Mouse (Mus musculus): Measurements from ENCODE around the gene Sash3. TPM values are rescaled to one million over a fixed set of nuclear protein-coding genes. Genes with fewer than 3 reads are reported as not detected.

Gene Sash3
- total RNA-seq, 1 experiment, result 0.54 TPM

GRCm38 (mm10) chrX:48199026-48199425, 52.8 kb downstream of the Sash3 start:
- Histone ChIP-seq H3K36me3 (ENCODE audit: control insufficient read depth, insufficient read depth, low read length, poor library complexity, severe bottlenecking) (no peaks in the 10 kb centered on the region), H3K27ac (ENCODE audit: insufficient read depth, low read depth, low read length, poor library complexity, severe bottlenecking) (no peak overlapping the region), H3K4me1 (ENCODE audit: control insufficient read depth in 2 of 2, insufficient read depth in 2 of 2, low read length in 2 of 2, poor library complexity in 1 of 2) (peaks cover 2 to 4% of the 10 kb centered on the region in 2 experiments; a peak in 3 of 4 replicates), H3K9me3 (ENCODE audit: control insufficient read depth, insufficient read depth, low read depth, low read length) (no peaks in the 10 kb centered on the region), H3K9ac (ENCODE audit: insufficient read depth, low read depth, low read length, poor library complexity, severe bottlenecking) (no peak overlapping the region), H3K4me3 (ENCODE audit: insufficient read depth in 1 of 2, low read depth in 1 of 2, low read length in 2 of 2, poor library complexity in 1 of 2, severe bottlenecking in 1 of 2) (no peak overlapping the region)
- TF ChIP-seq MAFK (IDR thresholded peaks at IDR 0.05; ENCODE audit: insufficient read depth, low read depth, low read length), result no peak
- TF ChIP-seq ZNF384 (IDR thresholded peaks at IDR 0.05; ENCODE audit: low read depth, low read length), result no peak
- TF ChIP-seq CHD2 (IDR thresholded peaks at IDR 0.05; ENCODE audit: low read depth, low read length), result no peak
- no peak for TF ChIP-seq ZC3H11A (IDR thresholded peaks at IDR 0.05; ENCODE audit: borderline replicate concordance, low read depth, low read length)
- no peak for TF ChIP-seq HCFC1 (IDR thresholded peaks at IDR 0.05; ENCODE audit: borderline replicate concordance, insufficient read depth, low read length)
- in situ Hi-C loops (cut with MboI; ENCODE audit: low sequenced_read_pairs in 2 of 2, unreplicated experiment in 2 of 2), result no loop called here
- no peak for DNase-seq (ENCODE audit: low read depth, low spot score)

GRCm38 (mm10) chrX:48200699-48201098, 54.5 kb downstream of the Sash3 start:
- H3K9me3 ChIP-seq (ENCODE audit: control insufficient read depth, insufficient read depth, low read depth, low read length), result no peaks in the 10 kb centered on the region
- no peak overlapping the region for H3K27ac ChIP-seq (ENCODE audit: insufficient read depth, low read depth, low read length, poor library complexity, severe bottlenecking)
- no peak overlapping the region for H3K9ac ChIP-seq (ENCODE audit: insufficient read depth, low read depth, low read length, poor library complexity, severe bottlenecking)
- no peak overlapping the region for H3K4me3 ChIP-seq (ENCODE audit: insufficient read depth in 1 of 2, low read depth in 1 of 2, low read length in 2 of 2, poor library complexity in 1 of 2, severe bottlenecking in 1 of 2)
- in situ Hi-C loops (cut with MboI; ENCODE audit: low sequenced_read_pairs in 2 of 2, unreplicated experiment in 2 of 2), result no loop called here
- 0 out of 2 replicates have a peak, but pooled peaks cover 2% of the 10 kb centered on the region for H3K36me3 ChIP-seq (ENCODE audit: control insufficient read depth, insufficient read depth, low read length, poor library complexity, severe bottlenecking)
- H3K4me1 ChIP-seq (ENCODE audit: control insufficient read depth in 2 of 2, insufficient read depth in 2 of 2, low read length in 2 of 2, poor library complexity in 1 of 2), result peaks cover 2 to 4% of the 10 kb centered on the region in 2 experiments; a peak in 3 of 4 replicates
- DNase-seq (ENCODE audit: low read depth, low spot score), result no peak
- TF ChIP-seq HCFC1 (IDR thresholded peaks at IDR 0.05; ENCODE audit: borderline replicate concordance, insufficient read depth, low read length) (no peak), MAFK (IDR thresholded peaks at IDR 0.05; ENCODE audit: insufficient read depth, low read depth, low read length) (no peak), ZNF384 (IDR thresholded peaks at IDR 0.05; ENCODE audit: low read depth, low read length) (no peak), CHD2 (IDR thresholded peaks at IDR 0.05; ENCODE audit: low read depth, low read length) (no peak), ZC3H11A (IDR thresholded peaks at IDR 0.05; ENCODE audit: borderline replicate concordance, low read depth, low read length) (no peak)

GRCm38 (mm10) chrX:48201973-48202372, 55.7 kb downstream of the Sash3 start:
- in situ Hi-C loops (cut with MboI; ENCODE audit: low sequenced_read_pairs in 2 of 2, unreplicated experiment in 2 of 2), result no loop called here
- Histone ChIP-seq H3K9me3 (ENCODE audit: control insufficient read depth, insufficient read depth, low read depth, low read length) (no peaks in the 10 kb centered on the region), H3K27ac (ENCODE audit: insufficient read depth, low read depth, low read length, poor library complexity, severe bottlenecking) (no peak overlapping the region), H3K36me3 (ENCODE audit: control insufficient read depth, insufficient read depth, low read length, poor library complexity, severe bottlenecking) (peaks cover 4% of the 10 kb centered on the region; the same call in 1 of the 2 replicates), H3K4me1 (ENCODE audit: control insufficient read depth in 2 of 2, insufficient read depth in 2 of 2, low read length in 2 of 2, poor library complexity in 1 of 2) (peaks cover 2 to 4% of the 10 kb centered on the region in 2 experiments; a peak in 3 of 4 replicates), H3K9ac (ENCODE audit: insufficient read depth, low read depth, low read length, poor library complexity, severe bottlenecking) (no peak overlapping the region), H3K4me3 (ENCODE audit: insufficient read depth in 1 of 2, low read depth in 1 of 2, low read length in 2 of 2, poor library complexity in 1 of 2, severe bottlenecking in 1 of 2) (no peak overlapping the region)
- no peak for TF ChIP-seq ZNF384 (IDR thresholded peaks at IDR 0.05; ENCODE audit: low read depth, low read length)
- TF ChIP-seq MAFK (IDR thresholded peaks at IDR 0.05; ENCODE audit: insufficient read depth, low read depth, low read length), result no peak
- no peak for TF ChIP-seq HCFC1 (IDR thresholded peaks at IDR 0.05; ENCODE audit: borderline replicate concordance, insufficient read depth, low read length)
- TF ChIP-seq CHD2 (IDR thresholded peaks at IDR 0.05; ENCODE audit: low read depth, low read length), result no peak
- no peak for TF ChIP-seq ZC3H11A (IDR thresholded peaks at IDR 0.05; ENCODE audit: borderline replicate concordance, low read depth, low read length)
- no peak for DNase-seq (ENCODE audit: low read depth, low spot score)

GRCm38 (mm10) chrX:48202436-48202835, 56.2 kb downstream of the Sash3 start:
- Histone ChIP-seq H3K9ac (ENCODE audit: insufficient read depth, low read depth, low read length, poor library complexity, severe bottlenecking) (no peak overlapping the region), H3K4me1 (ENCODE audit: control insufficient read depth in 2 of 2, insufficient read depth in 2 of 2, low read length in 2 of 2, poor library complexity in 1 of 2) (peaks cover 2 to 4% of the 10 kb centered on the region in 2 experiments; a peak in 3 of 4 replicates), H3K36me3 (ENCODE audit: control insufficient read depth, insufficient read depth, low read length, poor library complexity, severe bottlenecking) (peaks cover 4% of the 10 kb centered on the region; the same call in 1 of the 2 replicates), H3K9me3 (ENCODE audit: control insufficient read depth, insufficient read depth, low read depth, low read length) (no peaks in the 10 kb centered on the region), H3K4me3 (ENCODE audit: insufficient read depth in 1 of 2, low read depth in 1 of 2, low read length in 2 of 2, poor library complexity in 1 of 2, severe bottlenecking in 1 of 2) (no peak overlapping the region), H3K27ac (ENCODE audit: insufficient read depth, low read depth, low read length, poor library complexity, severe bottlenecking) (no peak overlapping the region)
- TF ChIP-seq CHD2 (IDR thresholded peaks at IDR 0.05; ENCODE audit: low read depth, low read length) (no peak), HCFC1 (IDR thresholded peaks at IDR 0.05; ENCODE audit: borderline replicate concordance, insufficient read depth, low read length) (no peak)
- no peak for DNase-seq (ENCODE audit: low read depth, low spot score)
- in situ Hi-C loops (cut with MboI; ENCODE audit: low sequenced_read_pairs in 2 of 2, unreplicated experiment in 2 of 2), result no loop called here

- in situ Hi-C loops (cut with MboI; ENCODE audit: low sequenced_read_pairs in 2 of 2, unreplicated experiment in 2 of 2), result no loop called here
- TF ChIP-seq HCFC1 (IDR thresholded peaks at IDR 0.05; ENCODE audit: borderline replicate concordance, insufficient read depth, low read length) (no peak), CHD2 (IDR thresholded peaks at IDR 0.05; ENCODE audit: low read depth, low read length) (no peak), MAFK (IDR thresholded peaks at IDR 0.05; ENCODE audit: insufficient read depth, low read depth, low read length) (no peak), ZC3H11A (IDR thresholded peaks at IDR 0.05; ENCODE audit: borderline replicate concordance, low read depth, low read length) (no peak), ZNF384 (IDR thresholded peaks at IDR 0.05; ENCODE audit: low read depth, low read length) (no peak)
Observed at GRCm38 (mm10) chrX:48202995-48203394, 56.8 kb downstream of the Sash3 start.

More at GRCm38 (mm10) chrX:48202995-48203394, 56.8 kb downstream of the Sash3 start:
- Histone ChIP-seq H3K27ac (ENCODE audit: insufficient read depth, low read depth, low read length, poor library complexity, severe bottlenecking) (no peak overlapping the region), H3K9me3 (ENCODE audit: control insufficient read depth, insufficient read depth, low read depth, low read length) (no peaks in the 10 kb centered on the region), H3K9ac (ENCODE audit: insufficient read depth, low read depth, low read length, poor library complexity, severe bottlenecking) (no peak overlapping the region), H3K36me3 (ENCODE audit: control insufficient read depth, insufficient read depth, low read length, poor library complexity, severe bottlenecking) (peaks cover 4% of the 10 kb centered on the region; the same call in 1 of the 2 replicates), H3K4me3 (ENCODE audit: insufficient read depth in 1 of 2, low read depth in 1 of 2, low read length in 2 of 2, poor library complexity in 1 of 2, severe bottlenecking in 1 of 2) (no peak overlapping the region), H3K4me1 (ENCODE audit: control insufficient read depth in 2 of 2, insufficient read depth in 2 of 2, low read length in 2 of 2, poor library complexity in 1 of 2) (peaks cover 2 to 4% of the 10 kb centered on the region in 2 experiments; a peak in 2 of 4 replicates)
- no peak for DNase-seq (ENCODE audit: low read depth, low spot score)
